In genomic region chrX:152926991-152927390, GRCm38 (mm10) we compare ENCODE assay signal across 8 mouse cellular contexts.
A peak's percentile ranks its signal among the peaks of the same experiment; 100 is the strongest.
DNase-seq lines count a peak whose midpoint lies in the region; ATAC-seq and TF ChIP-seq lines count a peak whose summit lies in the region.

No protein-coding gene starts in this region.

- no peaks in the 10 kb centered on the region for H3K36me3 ChIP-seq in heart, postnatal 0 days (replicated peaks; ENCODE audit: control insufficient read depth, insufficient read depth, low read length)
- no peaks in the 10 kb centered on the region for H3K36me3 ChIP-seq in intestine, embryonic 16.5 days (ENCODE audit: control insufficient read depth, insufficient read depth, low read length)

- no peak overlapping the region for H3K4me3 ChIP-seq in heart, postnatal 0 days (ENCODE audit: low read depth, low read length)
- no peak overlapping the region for H3K4me3 ChIP-seq in intestine, embryonic 16.5 days (ENCODE audit: low read length)

- WGBS in heart, postnatal 0 days: 48% methylated on average over 3 of the region's 3 CpGs
- 51% methylated on average over 3 of the region's 3 CpGs for WGBS in intestine, embryonic 16.5 days

- H3K27ac ChIP-seq in heart, postnatal 0 days (ENCODE audit: low read depth): no peak overlapping the region
- H3K27ac ChIP-seq in intestine, embryonic 16.5 days (ENCODE audit: low read length): no peak overlapping the region

- no peaks in the 10 kb centered on the region for H3K4me1 ChIP-seq in heart, postnatal 0 days (ENCODE audit: control insufficient read depth, insufficient read depth)
- H3K4me1 ChIP-seq in intestine, embryonic 16.5 days (ENCODE audit: control insufficient read depth, insufficient read depth, low read length): no peaks in the 10 kb centered on the region

- no peak overlapping the region for H3K4me2 ChIP-seq in heart, postnatal 0 days (ENCODE audit: low read depth, low read length)
- no peak overlapping the region for H3K4me2 ChIP-seq in intestine, embryonic 16.5 days (ENCODE audit: low read depth, low read length)

- TF ChIP-seq CTCF in heart, postnatal 0 days (IDR thresholded peaks at IDR 0.05; ENCODE audit: low read depth): peak; percentile 59

- H3K9me3 ChIP-seq in heart, postnatal 0 days (replicated peaks; ENCODE audit: control insufficient read depth, low read length): no peaks in the 10 kb centered on the region
- H3K9me3 ChIP-seq in intestine, embryonic 16.5 days (ENCODE audit: control insufficient read depth, low read length): no peaks in the 10 kb centered on the region

- H3K27me3 ChIP-seq in heart, postnatal 0 days (ENCODE audit: control insufficient read depth, insufficient read depth, low read length): no peaks in the 10 kb centered on the region
- H3K27me3 ChIP-seq in intestine, embryonic 16.5 days (replicated peaks; ENCODE audit: control insufficient read depth, insufficient read depth, low read length): no peaks in the 10 kb centered on the region

- TF ChIP-seq EP300 in heart, postnatal 0 days (IDR thresholded peaks at IDR 0.05; ENCODE audit: low read depth): no peak

- no peak for ATAC-seq in heart, postnatal 0 days (ENCODE audit: insufficient read depth, low read depth)
- ATAC-seq in megakaryocyte progenitor cell, adult 5-6 weeks (replicated peaks; ENCODE audit: poor library complexity): peak; percentile 46; the same call in 1 of the 2 replicates
- ATAC-seq in intestine, embryonic 16.5 days: no peak

- no peak for DNase-seq in heart, postnatal 0 days (ENCODE audit: low spot score)
- no peak for DNase-seq in heart, adult 11 months
- DNase-seq in testis, postnatal 10 days (ENCODE audit: low spot score): peak; percentile 40
- no peak for DNase-seq in testis, postnatal 14 days (ENCODE audit: low spot score)
- DNase-seq in forelimb bud, embryonic 11.5 days (ENCODE audit: low read depth, low spot score): peak; percentile 13
- DNase-seq in ovary, postnatal 36 days (ENCODE audit: low spot score): no peak

- no peak overlapping the region for H3K9ac ChIP-seq in heart, postnatal 0 days (replicated peaks; ENCODE audit: low read depth, low read length)
- H3K9ac ChIP-seq in intestine, embryonic 16.5 days (ENCODE audit: low read depth, low read length): no peak overlapping the region

Comparison
In these comparisons a context has a peak if more than half of its experiments do, and no peak if none do; other contexts are left out.
1. DNase-seq: peak in testis, postnatal 10 days (single experiment) and forelimb bud, embryonic 11.5 days (single experiment); none in heart, postnatal 0 days (single experiment), heart, adult 11 months (single experiment), testis, postnatal 14 days (single experiment) and ovary, postnatal 36 days (single experiment).